In the genomic region with DNA sequence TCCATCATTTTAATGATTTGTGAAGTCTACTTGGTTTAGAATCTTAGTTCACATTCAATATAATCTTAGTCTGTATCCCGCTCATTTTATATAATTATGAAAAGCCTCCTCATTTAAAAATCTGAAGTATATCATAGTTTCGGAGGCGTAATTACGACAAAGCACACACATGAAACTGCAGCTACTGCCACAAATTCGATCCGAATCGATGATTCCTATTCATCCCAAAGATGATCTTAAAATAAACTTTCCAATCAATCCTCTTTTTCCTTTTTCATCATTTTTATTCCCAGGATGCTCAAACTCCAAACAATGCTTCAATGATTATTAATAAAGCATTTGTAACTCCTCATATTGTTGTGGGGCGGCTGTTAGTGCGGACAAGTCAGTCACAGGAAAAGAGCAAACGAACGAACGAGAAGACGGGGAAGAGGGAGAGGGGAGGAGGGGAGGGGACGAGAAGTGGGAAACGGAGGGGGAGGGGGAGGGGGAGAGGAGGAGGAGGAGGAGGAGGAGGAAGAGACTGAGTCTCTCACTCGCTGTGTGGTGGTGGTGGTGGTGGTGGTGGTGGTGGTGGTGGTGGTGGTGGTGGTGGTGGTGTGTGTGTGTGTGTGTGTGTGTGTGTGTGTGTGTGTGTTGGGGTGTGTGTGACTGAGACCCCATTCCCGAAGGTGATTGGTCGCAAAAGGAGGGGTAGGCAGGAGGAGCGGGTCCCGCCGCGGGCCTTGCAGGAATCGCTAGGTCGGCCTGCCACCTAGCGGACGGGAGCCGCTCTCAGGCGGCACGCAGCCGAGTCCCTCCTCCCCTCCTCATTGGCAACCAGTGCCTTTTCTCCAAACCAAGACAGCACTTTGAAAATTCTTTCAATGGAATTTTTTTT, we compare ENCODE assay signal across 8 mouse cellular contexts. TPM values are rescaled to one million over a fixed set of nuclear protein-coding genes. Genes with fewer than 3 reads are reported as not detected.
DNase-seq lines count a peak whose midpoint lies in the region; ATAC-seq and TF ChIP-seq lines count a peak whose summit lies in the region.

No protein-coding gene starts in this region.

- DNase-seq in heart, postnatal 14 days = peak; percentile 88 to 90
- DNase-seq in layer of hippocampus, adult 18-20 months (ENCODE audit: low spot score in 2 of 2) = peak; percentile 94 to 97
- peak; percentile 78 to 79 for DNase-seq in lung, adult 18-20 months
- peak; percentile 77 for DNase-seq in ovary, adult 18-20 months (ENCODE audit: low spot score)
- DNase-seq in urinary bladder, adult 2 months (ENCODE audit: low spot score) = peak; percentile 66

- H3K9me3 ChIP-seq in ES-Bruce4 (replicated peaks; ENCODE audit: control insufficient read depth, insufficient read depth, low read length, poor library complexity, severe bottlenecking) = no peaks in the 10 kb centered on the region
- H3K9me3 ChIP-seq in forebrain, embryonic 15.5 days = no peaks in the 10 kb centered on the region

- TF ChIP-seq POLR2A in ES-Bruce4 (IDR thresholded peaks at IDR 0.05; ENCODE audit: insufficient read depth, low read length) = no peak

- under 1% methylated on average over 26 of the region's 30 CpGs for WGBS in forebrain, embryonic 15.5 days

- no peaks in the 10 kb centered on the region for H3K4me1 ChIP-seq in ES-Bruce4 (ENCODE audit: control insufficient read depth, insufficient read depth, low read length)
- peaks cover 16% of the 10 kb centered on the region for H3K4me1 ChIP-seq in forebrain, embryonic 15.5 days

- no peak overlapping the region for H3K27ac ChIP-seq in ES-Bruce4 (ENCODE audit: insufficient read depth, low read length)
- H3K27ac ChIP-seq in forebrain, embryonic 15.5 days (replicated peaks) = peak overlapping the region; percentile 100

- intact Hi-C loops in heart, postnatal 14 days (cut with DNase I) = loop anchor here (5.0 to 10.0 kb wide), 3 partner anchors 219 to 1156 kb away; no protein-coding TSS in a partner anchor

- TF ChIP-seq EP300 in ES-Bruce4 (IDR thresholded peaks at IDR 0.05; ENCODE audit: insufficient read depth, low read depth, low read length) = no peak

- no peaks in the 10 kb centered on the region for H3K36me3 ChIP-seq in ES-Bruce4 (ENCODE audit: control insufficient read depth, insufficient read depth, low read length, poor library complexity, severe bottlenecking)
- H3K36me3 ChIP-seq in forebrain, embryonic 15.5 days = no peaks in the 10 kb centered on the region

- peaks cover 38% of the 10 kb centered on the region for H3K27me3 ChIP-seq in ES-Bruce4 (ENCODE audit: control insufficient read depth, insufficient read depth, low read length, poor library complexity, severe bottlenecking)
- no peaks in the 10 kb centered on the region for H3K27me3 ChIP-seq in forebrain, embryonic 15.5 days

- no peak overlapping the region for H3K9ac ChIP-seq in ES-Bruce4 (ENCODE audit: low read depth, poor library complexity, severe bottlenecking)
- H3K9ac ChIP-seq in forebrain, embryonic 15.5 days (replicated peaks) = peak overlapping the region; percentile 82

- H3K4me3 ChIP-seq in ES-Bruce4 (ENCODE audit: low read depth, low read length) = 0 out of 2 replicates have a peak overlapping the region, but pooled peaks have one; percentile 10
- H3K4me3 ChIP-seq in forebrain, embryonic 15.5 days = peak overlapping the region; percentile 89

- peak; percentile 57 for ATAC-seq in cerebellum, adult (ENCODE audit: insufficient number of reproducible peaks, low FRiP score, low TSS enrichment)
- ATAC-seq in forebrain, embryonic 15.5 days (replicated peaks) = peak; percentile 67

- peak overlapping the region; percentile 71 for H3K4me2 ChIP-seq in forebrain, embryonic 15.5 days (replicated peaks)

- peak; percentile 70 for TF ChIP-seq CTCF in ES-Bruce4 (IDR thresholded peaks at IDR 0.05; ENCODE audit: low read depth, low read length)

RNA-seq across cellular contexts. Expression of gene Nr2f1, which starts 1.7 kb away (rescaled TPM):
- not detected in 2 replicates for polyA plus RNA-seq in ES-Bruce4 (2011; ENCODE audit: insufficient read depth, insufficient read length, low read depth, missing spikeins)
- 77.7 and 88.5 TPM in 2 replicates for polyA plus RNA-seq in forebrain, embryonic 15.5 days (2015; fragmentation: Nextera tagmentation; extraction: Ambion mirVana)
- 1 to 10 TPM; 3.8 to 4.9 TPM for total RNA-seq in heart, postnatal 14 days (2021)
- 10 to 100 TPM; 87.0 to 96.0 TPM for total RNA-seq in layer of hippocampus, adult 18-20 months (2021)
- polyA plus RNA-seq in urinary bladder, adult 2 months (2012; rRNA removed) = 15.6 and 19.4 TPM in 2 replicates

Comparison
In these comparisons a context has a peak if more than half of its experiments do, and no peak if none do; other contexts are left out.
1. RNA of gene Nr2f1, which starts 1.7 kb away (polyA plus RNA-seq): 77.7 to 88.5 TPM in forebrain, embryonic 15.5 days and 15.6 to 19.4 TPM in urinary bladder, adult 2 months; not detected in ES-Bruce4; every median in the first group is over 10 times any median in the second.
2. Peak in every context shown above with its lines, with median percentiles within 50 percentile points of each other: DNase-seq.